Mouse (Mus musculus) kidney, postnatal 10 days (tissue): ENCODE measurements at regions not wholly inside any gene's neighbourhood (a gene's known extent, or its start where the extent isn't known, plus 50 kb on each side); places are given as distances from the start of the nearest gene placed in this dataset.

Source experiments
- DNase-seq: peaks from one replicate; pipeline ENCODE4 v3.0.0; 2021; ENCODE audit warnings: mixed read lengths

DNA sequence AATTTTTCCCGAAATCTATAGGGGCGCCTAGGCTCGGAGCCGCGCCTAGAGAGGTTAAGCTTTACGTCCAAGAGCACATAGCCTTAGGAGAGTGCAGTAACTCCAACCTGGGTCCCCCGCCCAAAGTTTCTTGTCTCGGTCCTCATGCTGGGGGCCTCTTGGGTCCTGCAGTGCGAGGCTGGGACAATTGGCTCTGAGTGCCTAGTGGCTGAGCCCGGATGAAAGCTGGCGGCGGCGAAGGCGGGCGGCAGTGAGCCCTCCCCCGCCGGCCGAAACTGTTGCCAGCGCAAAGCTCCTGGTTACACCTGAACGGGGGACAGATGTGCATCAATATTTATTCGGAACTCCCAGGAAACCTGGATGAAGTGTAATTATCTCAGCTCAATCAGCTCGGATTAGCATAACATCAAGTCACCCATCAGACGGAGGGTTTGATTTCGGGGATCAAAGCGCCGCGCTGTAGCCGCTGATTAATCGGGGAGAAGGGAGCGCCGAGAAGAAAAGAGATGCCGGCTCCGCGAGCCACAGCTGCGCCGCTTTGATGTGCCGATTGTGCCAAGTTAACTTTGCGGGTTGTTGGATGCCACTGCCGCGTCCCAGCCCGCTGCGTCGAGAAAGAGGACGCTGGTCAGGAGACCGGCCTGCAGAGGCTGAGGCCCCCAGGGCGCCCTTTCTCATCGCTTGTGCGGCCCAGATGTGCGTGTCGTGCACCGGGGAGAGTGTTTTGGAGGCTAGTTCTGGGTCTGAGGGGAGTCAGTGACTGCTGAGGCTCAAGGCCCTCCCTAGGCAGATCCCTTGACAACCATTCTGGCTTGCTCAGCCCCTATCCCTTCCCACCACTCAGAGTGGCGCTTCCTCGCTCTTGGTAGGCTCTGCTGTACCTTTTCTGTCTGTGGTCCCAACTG is 123.7 kb upstream of the 4931429L15Rik start:
- DNase-seq: peak; percentile 15

DNA sequence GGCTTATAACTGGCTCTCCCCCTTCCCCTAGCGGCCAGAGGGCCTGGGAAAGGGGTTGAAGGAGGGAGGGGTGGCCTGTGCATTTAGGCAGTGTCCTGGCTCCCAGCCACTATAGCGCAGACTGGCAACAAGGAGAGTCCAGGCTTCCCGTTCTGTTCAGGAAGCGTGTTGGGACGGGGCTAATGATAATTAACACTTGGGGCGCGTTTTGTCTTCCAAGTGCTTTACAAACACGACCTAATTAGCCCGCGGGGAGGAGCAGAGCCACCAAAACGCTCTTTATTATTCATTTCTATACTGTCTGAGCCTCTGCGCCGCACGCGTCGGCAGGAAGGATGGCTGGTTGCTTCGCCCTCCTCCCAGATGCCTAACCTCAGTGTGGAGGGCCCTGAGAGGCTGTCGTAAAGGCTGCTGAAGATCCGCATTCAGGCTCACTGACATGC is 123.0 kb upstream of the 4931429L15Rik start:
- peak; percentile 12 for DNase-seq

DNA sequence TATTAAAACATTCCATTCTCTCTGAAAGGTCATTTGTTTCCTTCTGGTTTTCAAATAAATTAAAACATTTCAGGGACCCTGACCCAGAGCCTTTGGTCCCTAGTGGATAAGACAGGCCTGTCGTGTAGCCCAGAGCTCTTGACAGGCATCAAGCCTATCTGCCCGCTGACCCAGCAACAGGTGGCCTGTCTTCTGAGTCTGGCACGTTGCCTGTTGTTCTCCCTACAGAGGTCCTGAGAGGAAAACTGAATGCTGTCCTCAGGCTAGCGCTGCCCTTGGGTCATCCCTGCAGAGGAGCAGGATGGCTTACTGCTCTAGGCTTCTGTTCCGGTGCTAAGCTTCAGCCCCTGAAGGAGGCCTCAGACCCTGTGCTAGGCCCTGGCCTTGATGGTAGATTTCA is 120.4 kb upstream of the 4931429L15Rik start:
- peak; percentile 12 for DNase-seq

DNA sequence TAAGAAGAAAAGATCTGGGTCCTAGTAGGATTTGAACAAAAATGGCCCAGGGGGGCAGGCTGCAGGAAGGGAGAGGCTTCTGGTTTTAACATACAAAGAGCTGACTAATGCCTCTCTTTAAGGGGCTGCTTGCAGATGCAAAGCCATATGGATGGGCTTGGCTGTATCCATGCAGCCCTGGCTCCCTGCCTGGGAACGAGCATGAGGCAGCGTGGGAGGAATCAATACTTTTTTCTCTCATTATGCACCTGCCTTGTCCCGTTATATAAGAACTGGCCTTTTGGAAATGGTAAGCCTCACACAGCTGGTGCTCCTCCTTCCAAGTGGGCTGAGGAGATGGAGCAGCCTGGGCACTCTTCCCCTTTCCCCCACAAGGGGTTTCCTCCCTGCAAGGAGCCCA is 114.9 kb upstream of the 4931429L15Rik start:
- no peak for DNase-seq

DNA sequence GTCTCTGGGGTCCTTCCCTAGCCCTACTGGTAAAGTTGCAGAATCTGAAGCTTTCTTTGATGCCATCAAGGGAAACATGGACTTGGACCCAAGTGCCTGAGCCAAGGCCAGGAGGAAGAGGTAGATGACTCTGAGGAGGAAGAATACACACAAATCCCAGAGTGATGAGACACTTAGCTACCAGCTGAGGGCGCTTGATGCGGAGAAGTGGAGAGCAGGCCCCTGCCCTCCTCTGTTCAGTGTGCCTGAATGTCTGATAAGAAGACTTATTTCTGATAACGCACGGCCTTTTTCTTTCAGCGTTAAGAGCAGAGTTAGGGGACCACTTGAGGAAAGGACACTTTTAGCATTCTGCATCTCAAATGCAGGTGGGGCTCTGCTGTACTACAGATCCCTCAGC is 113.9 kb upstream of the 4931429L15Rik start:
- no peak for DNase-seq

DNA sequence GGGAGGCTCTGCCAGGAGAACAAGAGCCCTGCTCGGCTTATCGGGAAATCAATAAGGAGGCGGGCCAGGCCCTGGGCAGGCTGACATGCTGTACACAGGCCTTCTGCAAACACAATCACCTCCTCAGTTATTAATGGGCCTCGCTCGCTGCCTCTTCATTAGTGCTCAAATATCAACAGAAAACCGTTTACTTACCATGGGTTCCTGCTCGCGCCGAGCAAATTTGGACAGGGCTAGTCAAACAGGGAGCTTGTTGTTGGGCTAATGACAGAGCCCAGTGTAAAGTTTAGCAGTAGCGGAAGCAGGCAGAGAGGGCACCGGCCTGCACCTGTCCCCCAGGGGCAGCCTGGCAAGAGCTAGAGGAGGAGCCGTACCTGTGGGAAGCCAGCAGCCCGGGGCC is 111.3 kb upstream of the 4931429L15Rik start:
- DNase-seq: no peak

DNA sequence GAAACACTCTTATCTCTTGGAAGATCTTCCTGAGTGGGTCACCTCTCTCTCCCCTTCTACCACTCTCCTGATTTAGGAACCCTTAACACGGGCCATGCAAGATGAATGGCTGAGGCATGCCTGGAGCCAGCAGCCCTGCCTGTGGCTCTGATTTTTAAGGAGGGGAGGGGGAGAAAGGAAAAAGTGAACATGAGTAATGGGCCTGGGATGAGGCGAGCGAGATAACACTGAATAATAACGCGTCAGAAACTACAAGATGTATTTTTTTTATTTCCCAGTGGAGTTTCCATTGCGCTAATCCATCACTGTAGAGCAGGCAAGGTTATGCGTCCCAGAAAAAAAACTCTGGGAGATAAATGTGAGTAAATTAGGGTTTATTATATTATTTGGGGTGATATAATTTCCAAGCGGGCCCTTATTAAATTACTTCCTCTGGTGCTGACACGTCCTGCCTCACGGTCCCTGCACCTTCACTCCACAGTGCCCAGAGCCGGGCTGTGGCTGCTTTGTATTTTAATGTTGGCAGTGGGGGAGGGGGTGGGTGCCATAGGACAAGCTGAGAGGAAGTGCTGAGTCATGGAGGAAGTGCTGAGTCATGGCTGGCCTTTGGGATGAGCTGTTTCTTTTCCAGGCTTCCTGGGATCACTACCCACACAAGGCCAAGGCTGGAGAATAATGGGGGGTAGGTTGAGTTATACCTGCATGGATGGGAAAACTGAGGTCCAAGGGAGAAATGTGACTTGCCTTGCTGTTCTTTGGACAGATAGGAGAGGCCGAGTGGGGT is 103.6 kb upstream of the 4931429L15Rik start:
- DNase-seq: no peak

DNA sequence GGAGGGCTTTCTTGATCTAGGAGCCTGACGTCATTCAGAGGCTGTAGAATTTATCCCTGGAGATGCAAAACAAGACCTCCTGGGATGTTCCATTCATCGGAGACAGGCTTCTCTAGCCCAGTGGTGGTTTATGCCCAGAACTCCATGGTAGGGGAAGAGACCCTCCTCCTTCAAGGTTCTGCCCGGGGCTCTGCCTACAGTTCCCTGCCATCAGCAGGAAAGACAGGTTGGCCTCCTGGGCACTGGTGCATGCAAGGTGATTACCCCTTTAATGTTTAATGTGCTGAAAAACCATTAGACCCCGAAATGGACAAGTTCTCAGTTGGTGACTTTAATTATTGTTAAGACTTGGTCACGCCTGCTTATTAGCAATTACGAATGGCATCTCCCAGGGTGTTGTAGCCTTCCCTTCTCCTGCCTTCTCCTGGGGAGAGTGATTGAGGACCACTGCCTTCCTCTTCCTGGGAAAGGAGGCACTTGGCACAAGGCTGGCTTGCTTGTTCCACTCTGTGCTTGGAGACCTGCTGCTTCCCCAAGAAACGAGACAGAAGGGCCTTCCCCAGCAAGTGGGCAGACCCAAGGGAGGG is 102.0 kb upstream of the 4931429L15Rik start:
- DNase-seq: no peak

DNA sequence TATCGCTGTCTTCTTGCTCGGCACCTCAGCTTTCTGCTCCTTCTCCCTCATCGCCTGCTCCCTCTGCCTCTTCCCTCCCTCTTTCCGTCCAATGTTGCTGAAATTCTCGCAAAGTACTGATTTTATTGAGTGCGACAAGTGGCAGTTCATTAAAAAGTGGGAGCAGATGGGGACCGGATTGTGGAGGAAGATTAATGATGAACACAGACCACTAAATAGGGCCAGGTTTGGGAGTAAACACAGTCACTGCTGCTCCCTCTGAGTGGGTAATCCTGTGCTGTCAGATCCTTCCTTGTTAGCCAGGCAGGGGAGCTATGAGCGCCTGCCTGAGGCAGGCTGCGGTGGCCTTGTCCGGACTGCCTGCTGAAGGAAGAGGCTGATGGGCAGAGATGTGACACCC is 91.9 kb upstream of the 4931429L15Rik start:
- DNase-seq: no peak

DNA sequence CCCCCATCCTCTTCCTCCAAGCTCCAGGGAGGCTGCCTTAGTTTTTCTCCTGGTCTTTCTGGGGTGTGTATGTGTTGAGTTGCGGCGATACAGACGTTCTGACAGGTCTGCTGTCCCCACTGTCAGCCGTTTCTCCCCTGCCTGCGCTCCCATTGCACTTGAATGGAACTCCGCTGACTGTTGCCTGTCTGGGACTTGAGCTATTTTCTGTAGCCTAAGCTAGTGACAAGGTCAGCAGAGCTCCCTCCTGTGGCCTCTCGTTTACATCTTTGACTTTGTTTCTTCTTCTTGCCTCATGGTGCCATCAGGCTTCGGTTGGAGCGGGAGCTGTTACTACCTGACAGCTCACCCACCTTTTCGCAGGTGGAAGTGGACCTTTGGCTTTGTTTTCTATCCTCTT is 89.0 kb upstream of the 4931429L15Rik start:
- no peak for DNase-seq

DNA sequence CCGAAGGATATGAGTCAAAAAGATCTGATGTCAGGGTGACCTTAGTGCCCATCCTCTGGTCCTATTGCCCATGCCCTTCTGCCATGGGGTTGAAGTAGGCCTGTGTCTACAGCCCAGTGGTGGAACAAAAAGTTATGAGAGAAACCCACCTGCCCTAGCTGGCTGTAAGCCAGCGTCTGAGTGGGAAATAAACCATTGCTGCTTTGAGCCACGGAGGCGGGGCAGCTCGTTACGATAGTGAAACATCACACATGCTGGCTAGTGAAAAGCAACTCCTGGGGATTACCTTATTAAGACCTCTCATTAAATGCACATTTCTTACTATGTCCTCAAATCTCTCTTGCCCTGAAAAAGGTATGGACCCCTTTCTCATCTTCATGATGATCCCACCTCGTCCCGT is 86.8 kb upstream of the 4931429L15Rik start:
- no peak for DNase-seq

DNA sequence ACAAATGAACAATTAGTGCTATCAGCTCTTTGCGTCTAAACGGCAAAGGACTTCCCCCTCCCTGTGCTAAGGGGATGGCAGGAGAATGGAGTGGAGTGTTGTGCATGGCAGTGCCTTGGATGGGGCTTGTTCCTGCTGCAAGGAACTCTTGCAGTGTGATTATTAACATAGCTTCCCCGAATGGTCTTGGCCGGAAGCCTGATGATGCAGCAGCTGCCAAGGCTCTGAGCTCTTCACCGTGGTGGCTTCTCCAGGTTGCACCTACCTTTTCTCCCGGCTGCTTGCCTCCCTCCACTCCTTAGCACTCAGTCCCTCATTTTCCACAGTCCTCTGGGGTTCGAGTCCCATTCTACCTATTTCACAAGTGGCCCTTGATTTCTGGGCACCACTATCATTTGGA is 76.8 kb upstream of the 4931429L15Rik start:
- DNase-seq: no peak

DNA sequence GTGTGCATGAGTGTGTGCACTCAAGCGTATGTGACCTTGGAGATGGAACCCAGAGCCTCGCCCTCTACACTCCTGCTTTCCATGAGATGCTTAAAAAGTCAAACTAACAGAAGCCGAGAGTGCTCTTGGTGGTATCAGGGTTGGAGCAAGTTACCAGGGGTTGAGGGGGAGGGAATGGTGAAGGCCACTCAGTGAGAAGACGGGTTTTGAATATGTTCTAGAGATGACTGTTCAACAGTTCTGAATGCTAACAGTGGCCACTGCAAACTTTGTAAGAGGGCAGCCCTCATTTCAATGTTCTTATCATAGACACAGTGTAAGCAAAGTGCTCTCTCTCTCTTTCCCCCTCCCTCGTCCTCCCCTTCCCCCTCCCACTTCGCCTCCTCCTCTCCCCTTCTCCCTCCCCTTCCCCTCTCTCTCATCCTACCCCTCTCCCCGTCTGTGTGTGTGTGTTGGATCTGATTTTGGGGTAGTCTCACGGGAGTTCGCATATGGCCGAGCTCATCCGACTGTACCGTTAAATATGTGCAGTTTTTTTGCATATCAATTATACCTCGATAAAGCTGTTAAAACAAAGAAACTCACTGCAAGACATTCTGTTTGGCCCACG is 75.5 kb upstream of the 4931429L15Rik start:
- no peak for DNase-seq

DNA sequence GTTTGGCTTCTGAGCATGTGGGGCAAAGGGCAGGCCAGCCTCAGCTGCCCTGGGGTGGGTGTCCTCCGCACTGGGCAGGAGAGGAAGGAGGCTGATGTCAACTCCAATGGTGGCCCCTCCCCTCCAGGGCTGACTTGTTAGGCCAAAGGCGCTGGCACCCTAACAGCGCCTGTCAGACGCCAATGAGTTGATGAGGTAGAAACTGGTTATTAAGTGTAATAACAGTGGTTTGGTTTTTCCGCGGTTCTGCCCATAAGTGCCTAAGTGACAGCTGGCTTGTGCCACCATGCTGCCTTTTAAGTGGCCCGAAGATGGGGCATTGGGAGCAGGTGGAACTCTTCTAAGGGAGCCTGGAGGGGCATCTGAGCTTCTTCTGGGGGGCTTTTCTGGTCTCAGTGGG is 74.5 kb upstream of the 4931429L15Rik start:
- DNase-seq: no peak

DNA sequence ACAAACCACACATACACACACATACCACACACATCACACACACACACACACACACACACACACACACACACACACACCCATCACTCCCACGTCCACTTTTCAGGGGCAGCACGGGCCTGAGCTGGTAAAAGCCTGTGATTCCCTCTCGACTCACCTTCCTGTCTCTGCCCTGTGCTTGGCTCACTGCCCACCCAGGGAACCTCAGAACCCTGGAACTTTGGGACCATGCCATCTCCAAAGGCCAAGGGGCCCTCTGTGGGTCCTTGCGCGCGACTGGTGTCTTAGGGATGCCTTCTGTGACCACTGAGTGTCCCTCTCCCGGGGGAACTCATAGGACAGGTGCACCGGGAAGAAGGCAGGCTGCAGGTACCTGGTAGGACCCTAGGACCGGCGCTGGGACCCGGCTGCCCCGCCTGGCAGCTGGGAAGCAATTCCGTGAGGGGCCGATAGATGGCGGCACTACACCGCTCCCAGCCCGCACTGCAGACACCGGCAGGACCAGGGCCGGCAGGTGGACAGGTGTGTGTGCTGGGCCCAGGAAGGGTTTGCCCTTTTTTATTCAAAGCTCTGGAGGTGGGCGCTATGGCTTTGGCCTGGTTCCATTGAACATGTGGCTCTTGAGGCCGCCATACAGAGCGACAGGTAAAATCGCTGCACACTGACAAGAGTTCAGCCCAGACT is 73.0 kb upstream of the 4931429L15Rik start:
- DNase-seq: peak; percentile 81

DNA sequence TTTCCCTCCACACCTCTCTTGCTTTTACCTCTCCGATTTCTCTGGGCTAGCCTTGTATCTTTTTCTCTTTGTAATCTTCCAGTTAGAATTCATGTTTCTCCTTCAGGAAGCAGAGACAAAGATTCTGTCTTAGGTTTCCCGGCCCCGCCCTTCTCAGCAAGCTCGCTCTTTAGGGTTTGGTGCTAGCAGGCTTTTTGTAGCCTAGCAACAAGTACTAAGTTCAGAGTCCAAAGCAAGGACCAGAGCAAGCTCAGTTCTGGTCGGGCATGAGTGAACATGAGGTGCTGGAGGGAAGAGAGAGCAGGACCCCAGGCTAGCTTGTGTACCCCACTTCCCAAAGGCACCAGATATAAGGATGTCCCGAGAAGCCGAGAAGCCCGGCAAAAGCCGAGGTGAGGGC is 70.0 kb upstream of the 4931429L15Rik start:
- DNase-seq: peak; percentile 50

DNA sequence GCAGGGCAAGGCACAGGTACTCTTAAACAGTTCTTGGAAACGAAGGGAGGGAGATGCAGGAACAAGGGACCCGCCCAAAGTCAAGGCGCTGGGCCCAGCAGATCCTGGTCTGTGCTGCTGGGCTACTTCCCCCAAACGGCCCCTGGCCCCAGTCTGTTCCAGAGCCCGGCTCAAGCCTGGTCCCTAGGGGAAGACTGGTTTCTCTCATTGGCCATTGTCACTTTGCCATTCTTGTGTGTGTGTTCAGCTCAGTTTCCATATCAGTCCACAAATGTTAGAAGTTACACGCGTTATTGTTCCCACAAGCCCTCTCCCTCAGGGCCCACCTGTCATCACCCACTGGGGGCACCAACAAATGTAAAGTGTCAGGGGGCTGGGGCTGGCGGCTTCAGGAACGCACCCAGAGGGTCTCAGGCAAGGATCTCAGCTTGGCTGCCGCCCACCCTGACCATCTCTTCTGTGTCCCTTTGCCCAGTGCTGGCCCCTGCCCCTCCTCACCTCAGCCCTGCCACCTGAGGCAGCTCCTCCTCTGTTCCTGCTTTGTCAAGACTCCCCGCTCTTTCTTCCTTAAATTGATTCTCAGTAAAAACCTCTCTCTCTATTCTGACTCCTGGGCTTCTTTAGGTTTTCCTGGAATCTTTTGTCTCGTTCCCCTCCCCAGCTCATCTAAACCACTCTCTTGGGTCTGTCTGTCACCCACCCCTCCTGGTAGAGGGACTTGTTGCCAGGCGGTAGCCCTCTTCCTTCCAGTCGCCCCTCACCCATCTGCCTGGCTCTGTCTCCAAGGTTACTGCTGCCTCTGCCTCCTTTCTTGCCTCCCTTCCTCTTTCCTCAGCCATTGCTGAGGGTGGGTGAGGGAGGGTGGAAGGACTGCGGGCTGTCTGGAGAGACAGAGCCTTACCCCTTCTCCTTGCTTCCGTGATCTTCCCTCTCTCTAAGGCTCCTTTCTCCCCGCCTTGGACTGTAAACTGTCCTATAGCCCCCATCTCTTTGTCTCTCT is 69.2 kb upstream of the 4931429L15Rik start:
- no peak for DNase-seq

DNA sequence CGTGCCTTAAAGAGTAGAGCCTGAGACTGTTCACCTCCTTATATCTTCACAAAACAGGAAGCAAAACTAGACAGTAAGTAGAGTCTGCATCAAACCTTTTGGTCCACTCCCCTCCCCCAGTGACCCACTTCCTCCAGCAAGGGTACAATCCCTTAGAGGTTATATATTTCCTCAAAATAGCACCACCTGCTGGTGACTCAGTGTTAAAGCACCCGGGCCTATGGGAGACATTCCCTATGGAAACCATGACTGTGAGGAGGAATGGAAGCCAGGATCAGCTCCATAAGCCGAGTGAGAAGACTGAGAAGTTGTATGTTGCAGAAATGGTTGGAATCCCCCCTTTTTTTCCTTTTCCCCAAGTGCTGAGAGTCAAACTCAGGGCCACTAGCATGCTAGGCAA is 66.5 kb upstream of the 4931429L15Rik start:
- DNase-seq: no peak

DNA sequence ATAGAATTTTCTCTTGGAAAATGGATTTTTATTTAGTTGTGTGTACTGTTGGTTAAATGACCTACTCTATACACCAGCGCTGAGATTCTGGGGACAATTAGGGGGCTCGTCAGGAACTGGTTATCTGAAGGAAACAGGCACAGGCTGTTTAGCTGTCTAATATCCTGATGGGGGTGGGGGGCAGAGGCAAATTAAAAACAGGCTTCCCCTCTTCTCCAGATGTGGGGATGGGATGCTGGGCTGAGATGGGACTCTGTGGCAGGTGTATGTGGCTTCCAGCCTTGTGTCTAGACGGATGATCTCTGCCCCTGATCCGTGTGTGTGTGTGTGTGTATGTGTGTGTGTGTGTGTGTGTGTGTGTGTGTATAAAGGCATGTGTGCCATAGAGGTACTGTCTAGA is 61.6 kb upstream of the 4931429L15Rik start:
- DNase-seq: no peak

DNA sequence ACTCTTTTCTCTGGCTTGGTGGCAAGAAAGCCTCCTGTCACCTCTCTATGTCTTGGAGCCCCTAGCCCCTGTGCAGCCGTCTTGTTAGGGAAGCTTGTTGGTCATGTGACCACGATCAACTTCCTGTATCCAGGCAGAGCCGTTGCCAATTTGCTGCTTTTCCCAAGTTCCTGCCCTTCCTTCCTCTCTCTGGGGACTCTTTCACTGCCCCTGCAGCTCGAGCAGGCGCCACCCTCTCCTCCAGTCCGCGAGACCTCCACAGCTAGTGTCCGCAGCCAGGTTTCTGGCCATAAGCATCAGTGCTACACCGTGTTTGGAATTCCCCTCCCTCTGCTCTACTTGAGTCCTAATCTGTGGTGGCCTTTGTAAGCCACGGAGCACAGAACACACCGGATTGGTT is 59.7 kb upstream of the 4931429L15Rik start:
- no peak for DNase-seq

DNA sequence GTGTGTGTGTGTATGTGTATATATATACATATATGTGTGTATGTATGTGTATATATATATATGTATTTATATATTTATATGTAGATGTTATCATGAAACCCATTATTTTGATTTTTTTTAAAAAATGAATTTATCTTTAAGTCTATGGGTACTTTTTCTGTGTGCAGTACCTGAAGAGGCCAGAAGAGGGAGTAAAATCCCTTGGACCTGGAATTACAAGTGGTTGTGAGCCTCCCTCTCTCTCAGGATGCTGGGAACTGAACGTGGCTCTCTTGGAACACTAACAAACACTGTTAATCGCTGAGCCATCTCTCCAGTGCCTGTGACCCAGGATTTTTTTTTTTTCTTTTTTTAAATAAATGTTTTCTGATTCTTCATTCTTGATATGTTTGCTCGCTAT is 58.6 kb upstream of the 4931429L15Rik start:
- no peak for DNase-seq
